ENCODE assay signal across 8 mouse cellular contexts in the genomic region with DNA sequence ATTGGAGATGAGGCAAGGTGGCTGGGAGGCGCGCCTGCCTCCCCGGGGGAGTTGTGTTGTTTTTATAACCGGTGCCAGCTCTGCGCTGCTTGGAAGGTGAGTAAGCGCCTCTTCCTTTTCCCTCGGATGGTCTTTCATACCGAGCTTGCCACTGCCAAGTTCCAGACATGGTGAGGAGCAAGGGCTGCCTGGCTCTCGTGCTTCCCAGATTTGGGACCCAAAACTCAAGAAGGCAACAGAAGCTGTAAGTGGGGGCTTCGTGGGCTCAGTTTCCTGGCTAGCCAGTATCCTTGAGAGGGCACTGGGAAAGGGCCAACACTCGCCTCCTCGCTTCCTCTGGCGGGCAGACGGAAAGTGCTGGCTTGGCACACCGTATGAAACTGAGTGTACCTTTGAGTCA.
DNase-seq lines count a peak whose midpoint lies in the region; ATAC-seq lines count a peak whose summit lies in the region.

No protein-coding gene starts in this region.

- ATAC-seq in cerebellum, adult (ENCODE audit: insufficient number of reproducible peaks, low FRiP score, low TSS enrichment) = no peak

- peak; percentile 14 for DNase-seq in cerebellum, adult 11 months
- peak; percentile 81 for DNase-seq in 3T3-L1 (ENCODE audit: low read depth, low spot score)
- peak; percentile 69 to 75 for DNase-seq in cerebellum, postnatal 14 days
- peak; percentile 33 for DNase-seq in heart, postnatal 4 days
- peak; percentile 70 for DNase-seq in lung, postnatal 36 days
- no peak for DNase-seq in layer of hippocampus, postnatal 25 days (ENCODE audit: extremely low spot score in 1 of 2, low spot score in 1 of 2)
- DNase-seq in thymus, postnatal 14 days = no peak

Comparison
In these comparisons a context has a peak if more than half of its experiments do, and no peak if none do; other contexts are left out.
1. DNase-seq: peak in cerebellum, adult 11 months (single experiment), 3T3-L1 (single experiment), cerebellum, postnatal 14 days (2 of 2), heart, postnatal 4 days (single experiment) and lung, postnatal 36 days (single experiment); none in layer of hippocampus, postnatal 25 days (0 of 2) and thymus, postnatal 14 days (single experiment).